Comparison of ENCODE assay signal across 18 mouse cellular contexts in genomic region chr17:47900716-47901115, GRCm38 (mm10). TPM values are rescaled to one million over a fixed set of nuclear protein-coding genes. Genes with fewer than 3 reads are reported as not detected.
DNase-seq lines count a peak whose midpoint lies in the region; ATAC-seq and TF ChIP-seq lines count a peak whose summit lies in the region.
"Had no signal": no experiment of that assay in that cellular context is flagged by ENCODE, and none has a peak within 500 bp of the region (broad histone marks: within the 10 kb centered on the region; RNA-seq: fewer than 3 reads in every experiment).

No protein-coding gene starts in this region.

- TF ChIP-seq EP300 in liver, postnatal 0 days (IDR thresholded peaks at IDR 0.05; ENCODE audit: low read depth) = no peak

- no peaks in the 10 kb centered on the region for H3K27me3 ChIP-seq in liver, postnatal 0 days (ENCODE audit: insufficient read depth, low read length)
- H3K27me3 ChIP-seq in liver, embryonic 11.5 days (replicated peaks; ENCODE audit: control insufficient read depth, insufficient read depth, low read length) = no peaks in the 10 kb centered on the region
- H3K27me3 ChIP-seq: liver, embryonic 13.5 days had no signal

- no peak overlapping the region for H3K4me3 ChIP-seq in liver, postnatal 0 days (ENCODE audit: low read depth, low read length)
- H3K4me3 ChIP-seq in liver, embryonic 11.5 days (ENCODE audit: low read depth, low read length) = no peak overlapping the region
- H3K4me3 ChIP-seq: embryonic facial prominence, embryonic 10.5 days; forebrain, embryonic 12.5 days; hindbrain, embryonic 12.5 days; liver, embryonic 13.5 days; midbrain, embryonic 15.5 days had no signal

- DNase-seq in liver, postnatal 0 days = no peak
- no peak for DNase-seq in liver, embryonic 11.5 days (ENCODE audit: low spot score)
- DNase-seq in naive thymus-derived CD4-positive, alpha-beta T cell, adult 2 months (ENCODE audit: low read depth) = peak; percentile 34
- DNase-seq in thymus, postnatal 36 days = peak; percentile 39 to 53
- no peak for DNase-seq in frontal cortex, postnatal 36 days (ENCODE audit: low spot score in 2 of 2)
- no peak for DNase-seq in urinary bladder, postnatal 36 days (ENCODE audit: low spot score in 2 of 2)
- DNase-seq: adrenal gland, adult 8-10 months; cerebellum, adult 2 months; gastrocnemius, postnatal 14 days; liver, embryonic 13.5 days; right cerebral cortex, postnatal 4 days had no signal

- H3K27ac ChIP-seq in liver, postnatal 0 days (ENCODE audit: low read depth) = peak overlapping the region; percentile 60; the same call in 1 of the 2 replicates
- H3K27ac ChIP-seq in liver, embryonic 11.5 days (ENCODE audit: low read depth, low read length) = no peak overlapping the region
- H3K27ac ChIP-seq: embryonic facial prominence, embryonic 10.5 days; forebrain, embryonic 12.5 days; hindbrain, embryonic 12.5 days; liver, embryonic 13.5 days; midbrain, embryonic 15.5 days had no signal

- no peak overlapping the region for H3K9ac ChIP-seq in liver, postnatal 0 days (replicated peaks)
- H3K9ac ChIP-seq in liver, embryonic 11.5 days (ENCODE audit: low read depth, low read length) = no peak overlapping the region
- H3K9ac ChIP-seq: forebrain, embryonic 12.5 days; hindbrain, embryonic 12.5 days; liver, embryonic 13.5 days; midbrain, embryonic 15.5 days had no signal

- H3K4me2 ChIP-seq in liver, postnatal 0 days (ENCODE audit: low read depth, low read length) = 0 out of 2 replicates have a peak overlapping the region, but pooled peaks have one; percentile 27
- H3K4me2 ChIP-seq in liver, embryonic 11.5 days = no peak overlapping the region
- H3K4me2 ChIP-seq: forebrain, embryonic 12.5 days; hindbrain, embryonic 12.5 days; liver, embryonic 13.5 days; midbrain, embryonic 15.5 days had no signal

- H3K36me3 ChIP-seq in liver, postnatal 0 days (replicated peaks; ENCODE audit: insufficient read depth, low read length) = 0 out of 2 replicates have a peak, but pooled peaks cover 16% of the 10 kb centered on the region
- H3K36me3 ChIP-seq in liver, embryonic 11.5 days (ENCODE audit: control insufficient read depth, insufficient read depth, low read length) = peaks cover 12% of the 10 kb centered on the region; the same call in 1 of the 2 replicates
- H3K36me3 ChIP-seq: midbrain, embryonic 15.5 days had no signal

- WGBS in liver, postnatal 0 days (ENCODE audit: insufficient replicate concordance) = 28% methylated on average over 6 of the region's 6 CpGs
- WGBS in liver, embryonic 11.5 days = 44% methylated on average over 5 of the region's 6 CpGs

- H3K9me3 ChIP-seq in liver, postnatal 0 days (ENCODE audit: low read length) = no peaks in the 10 kb centered on the region
- no peaks in the 10 kb centered on the region for H3K9me3 ChIP-seq in liver, embryonic 11.5 days (ENCODE audit: control insufficient read depth, low read length)
- H3K9me3 ChIP-seq: embryonic facial prominence, embryonic 10.5 days; forebrain, embryonic 12.5 days; hindbrain, embryonic 12.5 days; liver, embryonic 13.5 days; midbrain, embryonic 15.5 days had no signal

- no peak for TF ChIP-seq CTCF in liver, postnatal 0 days (IDR thresholded peaks at IDR 0.05; ENCODE audit: low read depth)

- no peak for ATAC-seq in liver, postnatal 0 days
- ATAC-seq in liver, embryonic 11.5 days (replicated peaks; ENCODE audit: low FRiP score) = no peak
- peak; percentile 66 for ATAC-seq in common myeloid progenitor, adult 5-6 weeks (replicated peaks; ENCODE audit: low read depth, poor library complexity, severe bottlenecking)
- ATAC-seq: inflammation-experienced regulatory T-cells, adult 6 months; lung, postnatal 0 days; midbrain, embryonic 15.5 days had no signal

- peaks cover 19% of the 10 kb centered on the region for H3K4me1 ChIP-seq in liver, postnatal 0 days (ENCODE audit: insufficient read depth)
- peaks cover 26% of the 10 kb centered on the region for H3K4me1 ChIP-seq in liver, embryonic 11.5 days (replicated peaks; ENCODE audit: control insufficient read depth, insufficient read depth, low read length)

RNA-seq across cellular contexts. Expression of gene Foxp4, which starts 23.7 kb away (rescaled TPM):
- 5.9 and 6.2 TPM in 2 replicates for polyA plus RNA-seq in liver, postnatal 0 days (2015; fragmentation: Nextera tagmentation; extraction: Ambion mirVana)
- polyA plus RNA-seq in liver, embryonic 11.5 days (2014; fragmentation: Nextera tagmentation; extraction: Ambion mirVana) = 21.3 and 21.6 TPM in 2 replicates
- 1.8 and 3.7 TPM in 2 replicates for total RNA-seq in common myeloid progenitor, adult 5-6 weeks (2017)

Comparison
In these comparisons a context has a peak if more than half of its experiments do, and no peak if none do; other contexts are left out.
1. DNase-seq: peak in naive thymus-derived CD4-positive, alpha-beta T cell, adult 2 months (single experiment) and thymus, postnatal 36 days (2 of 2); none in liver, postnatal 0 days (single experiment), liver, embryonic 11.5 days (single experiment), frontal cortex, postnatal 36 days (0 of 2) and urinary bladder, postnatal 36 days (0 of 2).